Mouse (Mus musculus): Measurements from ENCODE around the gene Neurl2. TPM values are rescaled to one million over a fixed set of nuclear protein-coding genes. Genes with fewer than 3 reads are reported as not detected.

Neurl2 gene
- polyA plus RNA-seq, 2 experiments = 5.5 to 7.2 TPM

- Histone ChIP-seq H3K36me3 (ENCODE audit: control insufficient read depth, insufficient read depth, low read length) (peaks cover 42% of the 10 kb centered on the region), H3K27me3 (ENCODE audit: control insufficient read depth, insufficient read depth, low read length) (no peaks in the 10 kb centered on the region), H3K4me1 (ENCODE audit: control insufficient read depth, insufficient read depth, low read length) (peaks cover 8% of the 10 kb centered on the region; the same call in 1 of the 2 replicates), H3K4me2 (replicated peaks; ENCODE audit: low read depth, low read length, severe bottlenecking) (no peak within 1 kb of the TSS), H3K9me3 (ENCODE audit: control insufficient read depth, low read length) (no peaks in the 10 kb centered on the region), H3K9ac (ENCODE audit: low read depth, low read length, severe bottlenecking) (no peak within 1 kb of the TSS), H3K4me3 (replicated peaks; ENCODE audit: low read length) (no peak within 1 kb of the TSS), H3K27ac (replicated peaks; ENCODE audit: low read depth, low read length) (no peak within 1 kb of the TSS)
- TF ChIP-seq POLR2A (IDR thresholded peaks at IDR 0.05; ENCODE audit: borderline replicate concordance, extremely low read depth, insufficient read depth, insufficient read length) = no peak
- ATAC-seq (ENCODE audit: low FRiP score, low read depth) (no peak), DNase-seq (ENCODE audit: low spot score) (no peak)
- WGBS = 80% methylated on average over 6 of the region's 6 CpGs
Observed at GRCm38 (mm10) chr2:164828437-164828836, 4.8 kb downstream of the Neurl2 start, which contains the start of gene Spata25. Spata25 (minus strand) TSS chr2:164828537.

- H3K9ac ChIP-seq (ENCODE audit: low read depth, low read length, severe bottlenecking) = no peak overlapping the region
- no peak overlapping the region for H3K4me3 ChIP-seq (replicated peaks; ENCODE audit: low read length)
- H3K36me3 ChIP-seq (ENCODE audit: control insufficient read depth, insufficient read depth, low read length) = peaks cover 42% of the 10 kb centered on the region
- DNase-seq (ENCODE audit: low spot score) (no peak), ATAC-seq (ENCODE audit: low FRiP score, low read depth) (no peak)
- no peak overlapping the region for H3K27ac ChIP-seq (replicated peaks; ENCODE audit: low read depth, low read length)
- no peaks in the 10 kb centered on the region for H3K27me3 ChIP-seq (ENCODE audit: control insufficient read depth, insufficient read depth, low read length)
- TF ChIP-seq POLR2A (IDR thresholded peaks at IDR 0.05; ENCODE audit: borderline replicate concordance, extremely low read depth, insufficient read depth, insufficient read length) = no peak
- WGBS = 93% methylated on average over 14 of the region's 16 CpGs
- H3K4me1 ChIP-seq (ENCODE audit: control insufficient read depth, insufficient read depth, low read length) = peaks cover 6% of the 10 kb centered on the region; the same call in 1 of the 2 replicates
- no peaks in the 10 kb centered on the region for H3K9me3 ChIP-seq (ENCODE audit: control insufficient read depth, low read length)
- H3K4me2 ChIP-seq (replicated peaks; ENCODE audit: low read depth, low read length, severe bottlenecking) = no peak overlapping the region
Observed at GRCm38 (mm10) chr2:164827146-164827850, 6.0 kb downstream of the Neurl2 start.

GRCm38 (mm10) chr2:164825521-164825920 is 7.7 kb downstream of the Neurl2 start:
- WGBS = 94% methylated on average over 17 of the region's 17 CpGs
- Histone ChIP-seq H3K27me3 (ENCODE audit: control insufficient read depth, insufficient read depth, low read length) (no peaks in the 10 kb centered on the region), H3K4me3 (replicated peaks; ENCODE audit: low read length) (no peak overlapping the region), H3K9ac (ENCODE audit: low read depth, low read length, severe bottlenecking) (no peak overlapping the region), H3K36me3 (ENCODE audit: control insufficient read depth, insufficient read depth, low read length) (peaks cover 48% of the 10 kb centered on the region), H3K9me3 (ENCODE audit: control insufficient read depth, low read length) (no peaks in the 10 kb centered on the region), H3K4me2 (replicated peaks; ENCODE audit: low read depth, low read length, severe bottlenecking) (no peak overlapping the region), H3K4me1 (ENCODE audit: control insufficient read depth, insufficient read depth, low read length) (peaks cover 6% of the 10 kb centered on the region; the same call in 1 of the 2 replicates), H3K27ac (replicated peaks; ENCODE audit: low read depth, low read length) (no peak overlapping the region)
- ATAC-seq (ENCODE audit: low FRiP score, low read depth) = no peak
- no peak for DNase-seq (ENCODE audit: low spot score)
- no peak for TF ChIP-seq POLR2A (IDR thresholded peaks at IDR 0.05; ENCODE audit: borderline replicate concordance, extremely low read depth, insufficient read depth, insufficient read length)

GRCm38 (mm10) chr2:164823969-164824368 is 9.3 kb downstream of the Neurl2 start:
- ATAC-seq (ENCODE audit: low FRiP score, low read depth) (no peak), DNase-seq (ENCODE audit: low spot score) (no peak)
- H3K36me3 ChIP-seq (ENCODE audit: control insufficient read depth, insufficient read depth, low read length) = peaks cover 48% of the 10 kb centered on the region
- peaks cover 6% of the 10 kb centered on the region; the same call in 1 of the 2 replicates for H3K4me1 ChIP-seq (ENCODE audit: control insufficient read depth, insufficient read depth, low read length)
- H3K27me3 ChIP-seq (ENCODE audit: control insufficient read depth, insufficient read depth, low read length) = no peaks in the 10 kb centered on the region
- WGBS = 94% methylated on average over 4 of the region's 4 CpGs
- H3K27ac ChIP-seq (replicated peaks; ENCODE audit: low read depth, low read length) = no peak overlapping the region
- no peak for TF ChIP-seq POLR2A (IDR thresholded peaks at IDR 0.05; ENCODE audit: borderline replicate concordance, extremely low read depth, insufficient read depth, insufficient read length)
- H3K9me3 ChIP-seq (ENCODE audit: control insufficient read depth, low read length) = no peaks in the 10 kb centered on the region
- H3K4me3 ChIP-seq (replicated peaks; ENCODE audit: low read length) = no peak overlapping the region
- peak overlapping the region; percentile 66; the same call in 1 of the 2 replicates for H3K4me2 ChIP-seq (replicated peaks; ENCODE audit: low read depth, low read length, severe bottlenecking)
- no peak overlapping the region for H3K9ac ChIP-seq (ENCODE audit: low read depth, low read length, severe bottlenecking)

GRCm38 (mm10) chr2:164823181-164823585 is 10.1 kb downstream of the Neurl2 start:
- peak overlapping the region; percentile 66 for H3K4me2 ChIP-seq (replicated peaks; ENCODE audit: low read depth, low read length, severe bottlenecking)
- DNase-seq (ENCODE audit: low spot score) (peak; percentile 44), ATAC-seq (ENCODE audit: low FRiP score, low read depth) (peak; percentile 34)
- no peaks in the 10 kb centered on the region for H3K27me3 ChIP-seq (ENCODE audit: control insufficient read depth, insufficient read depth, low read length)
- H3K4me1 ChIP-seq (ENCODE audit: control insufficient read depth, insufficient read depth, low read length) = peaks cover 6% of the 10 kb centered on the region; the same call in 1 of the 2 replicates
- no peak for TF ChIP-seq POLR2A (IDR thresholded peaks at IDR 0.05; ENCODE audit: borderline replicate concordance, extremely low read depth, insufficient read depth, insufficient read length)
- no peaks in the 10 kb centered on the region for H3K9me3 ChIP-seq (ENCODE audit: control insufficient read depth, low read length)
- H3K36me3 ChIP-seq (ENCODE audit: control insufficient read depth, insufficient read depth, low read length) = peaks cover 41% of the 10 kb centered on the region
- peak overlapping the region; percentile 82 for H3K4me3 ChIP-seq (replicated peaks; ENCODE audit: low read length)
- 2% methylated on average over 10 of the region's 10 CpGs for WGBS
- H3K9ac ChIP-seq (ENCODE audit: low read depth, low read length, severe bottlenecking) = peak overlapping the region; percentile 57
- H3K27ac ChIP-seq (replicated peaks; ENCODE audit: low read depth, low read length) = peak overlapping the region; percentile 61
